Mouse (Mus musculus) heart, adult 2 months (tissue): ENCODE measurements around the gene Mrps5. TPM values are rescaled to one million over a fixed set of nuclear protein-coding genes. Genes with fewer than 3 reads are reported as not detected.

ENCODE experiments used
- DNase-seq, 2 experiments: peaks; one replicate each; pipeline ENCODE4 v3.0.0; 2021
- H3K27ac ChIP-seq: fragments of 200-600 bp; 2 replicates; pipeline ENCODE4 v1.8.1; 2022
- H3K27me3 ChIP-seq: fragments of 200-500 bp; 2 replicates; pipeline ENCODE4 v1.6.1; 2012; ENCODE audit warnings: mild to moderate bottlenecking, low read length, inconsistent platforms, mixed read lengths; ENCODE audit not compliant: control insufficient read depth, insufficient read depth
- H3K36me3 ChIP-seq: fragments of 200-500 bp; 2 replicates; pipeline ENCODE4 v1.6.1; 2012; ENCODE audit warnings: low read length, inconsistent platforms; ENCODE audit not compliant: control insufficient read depth, insufficient read depth
- H3K4me1 ChIP-seq: fragments of 200-500 bp; 2 replicates; pipeline ENCODE4 v1.6.1; 2011; ENCODE audit warnings: low read length; ENCODE audit not compliant: control insufficient read depth, insufficient read depth
- H3K4me3 ChIP-seq: fragments of 200-600 bp; 2 replicates; pipeline ENCODE4 v1.8.1; 2022
- H3K79me2 ChIP-seq: fragments of 200-500 bp; replicated peaks from 2 replicates; pipeline ENCODE4 v1.6.1; 2012; ENCODE audit warnings: mild to moderate bottlenecking, inconsistent platforms, low read length, moderate library complexity, mixed read lengths; ENCODE audit not compliant: control insufficient read depth, insufficient read depth
- H3K9ac ChIP-seq: fragments of 200-500 bp; 2 replicates; pipeline ENCODE4 v1.6.1; 2012; ENCODE audit warnings: low read depth, mild to moderate bottlenecking, control low read depth, inconsistent platforms, low read length, mixed read lengths
- CTCF ChIP-seq: fragments of 200-600 bp; IDR thresholded peaks from 2 replicates; pipeline ENCODE4 v1.8.1; 2022; ENCODE audit warnings: antibody characterized with exemption, mild to moderate bottlenecking, moderate library complexity
- EP300 ChIP-seq: fragments of 200-500 bp; IDR thresholded peaks from 2 replicates; pipeline ENCODE4 v1.6.1; 2011; ENCODE audit warnings: low read depth, low read length, control low read depth; ENCODE audit not compliant: insufficient read depth
- POLR2A ChIP-seq: fragments of 200-500 bp; IDR thresholded peaks from 2 replicates; pipeline ENCODE4 v1.6.1; 2011; ENCODE audit warnings: mild to moderate bottlenecking, low read depth, low read length, control low read depth; ENCODE audit not compliant: insufficient read depth
- WGBS: fragments of 180-500 bp; shearing (Covaris S2); methylation state at CpG from one replicate; pipeline ENCODE4 v1.1.7; 2018; 5-methylcytosine and 5-hydroxymethylcytosine counted together
- intact Hi-C: fragments of 180-260 bp; cut with DNase I; formaldehyde crosslinking; loops from one replicate; pipeline ENCODE4 v1.15.1; 2025
- polyA plus RNA-seq: library from polyadenylated mRNA; depleted of rRNA; stranded (reverse); fragments of >200 nt; gene quantifications from 2 replicates; pipeline ENCODE4 v1.2.3, GENCODE M21; 2012
- total RNA-seq, 2 experiments: library from RNA; stranded (reverse); gene quantifications; 2 replicates each; pipeline ENCODE4 v1.2.3; 2021

The Mrps5 gene
- total and polyA plus RNA-seq, 3 experiments: 58.2 to 89.7 (median 80.3) TPM

DNA sequence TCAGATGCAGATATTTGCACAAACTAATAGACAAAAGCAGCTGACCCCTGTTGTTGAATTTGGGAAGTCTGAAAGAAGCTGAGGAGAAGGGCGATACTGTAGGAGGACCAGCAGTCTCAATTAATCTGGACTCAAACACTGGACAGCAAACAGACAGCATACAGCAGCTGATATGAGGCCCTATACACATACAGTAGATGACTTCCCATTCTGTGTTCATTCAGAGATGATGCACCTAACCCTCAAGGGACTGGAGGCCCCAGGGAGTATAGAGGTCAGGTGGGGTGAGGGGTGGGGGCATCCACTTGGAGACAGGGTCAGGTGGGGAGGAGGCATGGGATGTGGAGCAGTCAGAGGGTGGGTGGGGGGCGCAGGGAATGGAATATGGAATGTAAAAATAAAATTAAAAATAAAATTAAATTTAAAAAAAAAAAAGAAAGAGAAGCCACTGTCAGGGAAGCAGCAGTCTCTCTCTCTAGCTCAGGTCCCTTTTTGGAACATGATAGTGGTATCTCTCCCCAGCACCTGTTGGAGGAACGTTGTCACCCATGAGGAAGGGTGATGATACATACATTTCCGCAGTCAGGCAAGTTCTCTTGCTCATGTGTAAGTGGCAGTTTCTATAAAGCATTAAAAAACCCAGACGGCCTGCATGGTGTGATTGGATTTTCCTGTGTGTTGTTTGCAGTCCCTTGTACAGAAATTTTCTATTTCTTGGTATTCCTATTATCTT is 38.5 kb upstream of the Mrps5 start:
- no peak for TF ChIP-seq CTCF
- TF ChIP-seq POLR2A: no peak
- no peak for TF ChIP-seq EP300
- 66% methylated on average over 5 of the region's 5 CpGs for WGBS
- intact Hi-C loops: no loop called here
- Histone ChIP-seq H3K4me1 (no peaks in the 10 kb centered on the region), H3K9ac (no peak overlapping the region), H3K27me3 (no peaks in the 10 kb centered on the region; the same call in 1 of the 2 replicates), H3K79me2 (no peaks in the 10 kb centered on the region), H3K36me3 (no peaks in the 10 kb centered on the region), H3K27ac (no peak overlapping the region), H3K4me3 (no peak overlapping the region)
- no peak for DNase-seq

- intact Hi-C loops: no loop called here
- no peaks in the 10 kb centered on the region for H3K79me2 ChIP-seq
- H3K36me3 ChIP-seq: no peaks in the 10 kb centered on the region
- no peaks in the 10 kb centered on the region for H3K4me1 ChIP-seq
- H3K27ac ChIP-seq: no peak overlapping the region
- no peak for DNase-seq
- no peak overlapping the region for H3K4me3 ChIP-seq
- H3K27me3 ChIP-seq: no peaks in the 10 kb centered on the region; the same call in 1 of the 2 replicates
- H3K9ac ChIP-seq: no peak overlapping the region
- TF ChIP-seq POLR2A: no peak
- no peak for TF ChIP-seq CTCF
- TF ChIP-seq EP300: no peak
These were observed 37.3 kb upstream of the Mrps5 start for GRCm38 (mm10) chr2:127549711-127550110.

DNA sequence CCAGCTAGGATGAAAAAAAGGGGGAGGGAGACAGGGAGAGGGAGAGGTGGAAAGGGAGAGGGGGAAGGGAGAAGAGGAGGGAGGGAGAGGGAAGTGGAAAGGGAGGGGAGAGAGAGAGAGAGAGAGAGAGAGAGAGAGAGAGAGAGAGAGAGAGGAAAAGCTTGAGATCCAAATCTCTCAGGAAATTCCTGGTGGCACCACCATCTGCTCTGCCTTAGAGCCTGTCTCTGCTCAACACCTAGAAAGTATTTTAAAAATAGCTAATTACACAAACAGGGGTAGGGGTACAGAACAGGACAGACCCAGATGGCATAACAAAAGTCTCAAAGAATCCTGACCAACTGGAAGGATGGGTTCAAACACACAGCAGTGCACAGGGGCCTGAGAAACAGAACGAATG is 36.6 kb upstream of the Mrps5 start:
- intact Hi-C loops: no loop called here
- H3K27ac ChIP-seq: no peak overlapping the region
- TF ChIP-seq CTCF (no peak), EP300 (no peak), POLR2A (no peak)
- H3K4me1 ChIP-seq: no peaks in the 10 kb centered on the region
- H3K36me3 ChIP-seq: no peaks in the 10 kb centered on the region
- H3K27me3 ChIP-seq: no peaks in the 10 kb centered on the region; the same call in 1 of the 2 replicates
- H3K4me3 ChIP-seq: no peak overlapping the region
- 46% methylated on average over 1 of the region's 1 CpGs for WGBS
- no peak overlapping the region for H3K9ac ChIP-seq
- H3K79me2 ChIP-seq: no peaks in the 10 kb centered on the region
- no peak for DNase-seq

- no peak for DNase-seq
- Histone ChIP-seq H3K27me3 (no peaks in the 10 kb centered on the region; the same call in 1 of the 2 replicates), H3K27ac (no peak overlapping the region), H3K79me2 (no peaks in the 10 kb centered on the region), H3K4me3 (no peak overlapping the region), H3K4me1 (no peaks in the 10 kb centered on the region), H3K9ac (no peak overlapping the region), H3K36me3 (no peaks in the 10 kb centered on the region)
- intact Hi-C loops: no loop called here
- WGBS: 59% methylated on average over 5 of the region's 5 CpGs
- TF ChIP-seq CTCF: peak; percentile 26
- no peak for TF ChIP-seq EP300
- TF ChIP-seq POLR2A: no peak
These were observed 35.9 kb upstream of the Mrps5 start for GRCm38 (mm10) chr2:127551078-127551477.

DNA sequence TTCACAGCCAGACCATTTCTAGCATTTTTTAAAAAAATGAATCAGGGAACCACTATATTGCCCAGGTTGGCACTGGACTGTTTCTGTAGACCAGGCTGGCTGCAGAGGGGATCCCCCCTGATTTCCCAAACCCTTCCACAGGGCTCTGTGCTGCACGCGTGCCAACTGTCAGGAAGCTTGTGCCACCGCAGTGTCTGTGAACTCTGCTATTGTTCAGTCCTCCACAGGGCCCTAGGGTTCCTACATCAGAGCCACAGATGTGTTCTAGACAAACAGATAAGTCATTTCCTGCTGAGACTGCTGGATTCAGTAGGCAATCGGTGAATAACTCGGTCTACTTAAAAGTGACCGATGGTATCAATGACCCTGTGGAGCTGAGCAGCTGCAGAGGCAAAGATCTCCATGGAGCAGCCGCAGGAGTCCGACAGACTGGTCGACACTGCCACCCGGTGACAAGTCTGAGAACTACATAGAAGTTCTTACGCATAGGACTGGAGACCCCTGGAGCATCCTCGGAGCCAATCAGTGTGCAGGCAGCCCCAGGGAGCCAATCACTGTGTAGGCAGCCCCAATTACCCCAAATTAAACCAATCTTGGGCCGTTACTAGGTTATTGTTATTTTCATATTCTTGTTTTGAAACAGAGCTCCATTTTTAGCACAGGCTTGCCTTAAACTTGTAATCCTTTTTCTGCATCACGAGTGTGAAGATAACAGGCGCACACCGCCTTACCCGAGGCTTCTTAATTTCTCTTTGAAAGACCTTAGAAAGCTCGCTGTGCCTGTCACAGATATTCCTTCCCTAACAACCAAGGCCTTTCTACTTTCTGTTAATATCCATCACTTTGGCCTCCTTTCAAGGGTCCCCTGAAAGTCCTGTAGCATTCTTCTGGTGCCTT is 27.7 kb upstream of the Mrps5 start:
- WGBS: 12% methylated on average over 18 of the region's 18 CpGs
- peak; percentile 52; the same call in 1 of the 2 replicates for TF ChIP-seq EP300
- TF ChIP-seq CTCF: peak; percentile 88
- no peak for TF ChIP-seq POLR2A
- Histone ChIP-seq H3K9ac (no peak overlapping the region), H3K79me2 (no peaks in the 10 kb centered on the region), H3K4me3 (no peak overlapping the region), H3K36me3 (no peaks in the 10 kb centered on the region), H3K4me1 (no peaks in the 10 kb centered on the region), H3K27ac (no peak overlapping the region), H3K27me3 (no peaks in the 10 kb centered on the region; the same call in 1 of the 2 replicates)
- peak; percentile 58 to 74 for DNase-seq
- intact Hi-C loops: loop anchor here (1.0 to 2.0 kb wide), 2 partner anchors 52 to 97 kb away; no protein-coding TSS in a partner anchor

DNA sequence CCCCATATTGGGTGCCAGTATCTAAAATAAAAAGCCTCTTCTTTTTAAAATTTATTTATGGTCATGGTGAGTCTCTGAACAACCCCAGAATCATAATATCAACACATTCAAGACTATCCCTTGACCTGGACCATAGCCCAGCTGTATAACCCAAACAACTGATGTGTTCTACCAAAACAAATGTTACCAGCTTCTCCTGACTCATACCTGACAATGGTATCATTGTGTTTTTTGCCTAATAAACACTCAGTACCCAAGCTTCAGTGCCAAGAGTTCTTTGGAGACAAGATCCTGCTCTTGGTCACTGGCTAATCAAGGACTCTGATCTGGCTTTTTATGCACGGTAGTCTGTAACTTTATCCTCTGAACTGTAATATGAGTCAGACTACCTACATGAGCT is 13.7 kb upstream of the Mrps5 start:
- no peak for TF ChIP-seq POLR2A
- no peak for TF ChIP-seq EP300
- no peak for TF ChIP-seq CTCF
- Histone ChIP-seq H3K36me3 (no peaks in the 10 kb centered on the region), H3K4me3 (no peak overlapping the region), H3K9ac (no peak overlapping the region), H3K79me2 (no peaks in the 10 kb centered on the region), H3K4me1 (no peaks in the 10 kb centered on the region), H3K27me3 (no peaks in the 10 kb centered on the region; the same call in 1 of the 2 replicates), H3K27ac (no peak overlapping the region)
- intact Hi-C loops: no loop called here
- no peak for DNase-seq
- 43% methylated on average over 1 of the region's 1 CpGs for WGBS
